Mouse (Mus musculus) pancreas, adult 10 weeks (tissue): ENCODE data around the gene Hdgfl3. TPM values are rescaled to one million over a fixed set of nuclear protein-coding genes. Genes with fewer than 3 reads are reported as not detected.

Source experiments
- polyA plus RNA-seq: library from polyadenylated mRNA; stranded (reverse); fragments of 350-450 nt; fragmentation: Illumina TruSeq; extraction: RNeasy Lipid Tissue Mini Kit (QIAGEN cat#74804); gene quantifications from one replicate; pipeline ENCODE4 v1.2.3, GENCODE M21; 2015; ENCODE audit warnings: low read depth, low replicate concordance; ENCODE audit not compliant: insufficient read depth

Hdgfl3 gene
- 2.3 TPM for polyA plus RNA-seq

GRCm38 (mm10) chr7:81934267-81934745, at the start of gene Hdgfl3:
Gene Hdgfl3, minus strand, starts transcription at chr7:81934473.

DNA sequence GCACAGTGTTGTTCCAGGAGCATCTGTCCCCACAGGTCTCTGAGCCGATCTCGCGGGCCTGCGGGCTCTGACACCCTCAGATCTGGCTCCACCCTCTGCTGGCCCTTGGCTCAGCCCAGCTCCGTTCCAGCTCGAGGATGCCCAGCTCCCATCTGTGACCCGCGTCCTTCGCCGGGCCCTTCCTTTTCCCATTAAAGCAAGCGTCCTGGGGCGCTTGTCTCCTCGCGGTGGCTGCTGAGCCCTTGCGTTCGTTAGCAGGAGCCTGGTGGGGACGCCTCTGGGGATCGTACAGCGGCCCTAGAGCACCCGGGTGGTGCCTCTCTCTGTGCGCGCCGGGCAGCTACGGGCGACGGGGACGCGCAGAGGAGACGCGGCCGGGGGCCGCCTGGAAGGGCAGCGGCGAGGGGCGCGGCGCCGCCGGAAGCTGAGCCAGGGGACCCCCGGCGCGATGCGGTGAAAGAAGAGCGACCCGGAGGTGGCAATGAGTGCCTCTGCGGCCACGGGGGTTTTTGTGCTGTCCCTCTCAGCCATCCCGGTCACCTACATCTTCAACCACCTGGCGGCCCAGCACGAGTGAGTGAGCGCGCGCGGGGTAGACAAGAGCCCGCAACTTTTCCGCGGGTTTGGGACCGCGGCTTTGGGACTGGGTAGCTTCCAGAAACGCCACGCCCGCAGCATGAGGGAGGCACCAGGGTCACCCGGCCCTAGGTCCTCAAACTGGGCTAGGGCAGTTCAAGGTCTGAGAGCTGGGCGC, 75.1 kb downstream of the Hdgfl3 start, which contains the start of gene Tm6sf1:
Gene Tm6sf1 (plus strand): TSS at position 34 of the 754 bp plus-strand sequence.

GRCm38 (mm10) chr7:81855694-81856093, 78.6 kb downstream of the Hdgfl3 start, which contains the start of gene Gm10160:
Gene Gm10160, minus strand, starts transcription at chr7:81855794.

Other genes with a start within 250 kb of the Hdgfl3 start
- gene Homer2, start 226.9 kb downstream of the Hdgfl3 start, polyA plus RNA-seq = 10.9 TPM
- gene Ramac, start 171.5 kb downstream of the Hdgfl3 start, polyA plus RNA-seq = 12.6 TPM
- 9.5 TPM for gene 3110040N11Rik, start 145.0 kb downstream of the Hdgfl3 start, polyA plus RNA-seq
- 10.4 TPM for gene Btbd1, start 105.0 kb downstream of the Hdgfl3 start, polyA plus RNA-seq
- gene Gm10160, start 78.7 kb downstream of the Hdgfl3 start, polyA plus RNA-seq = not detected
- gene Tm6sf1, start 75.5 kb downstream of the Hdgfl3 start, polyA plus RNA-seq = 7.8 TPM
- 2.0 TPM for gene Bnc1, start 57.8 kb upstream of the Hdgfl3 start, polyA plus RNA-seq
- not detected for gene Sh3gl3, start 239.4 kb upstream of the Hdgfl3 start, polyA plus RNA-seq